Mouse (Mus musculus) E14TG2a.4 (cell line): ENCODE results near the gene Olfr1281.

Experiments
- CTCF ChIP-seq: conservative IDR thresholded peaks from 2 replicates; pipeline ENCODE4 v1.5.1; 2014; ENCODE audit warnings: low read length
- NANOG ChIP-seq: IDR thresholded peaks from 2 replicates; pipeline ENCODE4 v1.6.1; 2014; ENCODE audit warnings: borderline replicate concordance, low read length, mixed read lengths
- POU5F1 ChIP-seq: IDR thresholded peaks from 2 replicates; pipeline ENCODE4 v1.6.1; 2014; ENCODE audit warnings: low read length, borderline replicate concordance

DNA sequence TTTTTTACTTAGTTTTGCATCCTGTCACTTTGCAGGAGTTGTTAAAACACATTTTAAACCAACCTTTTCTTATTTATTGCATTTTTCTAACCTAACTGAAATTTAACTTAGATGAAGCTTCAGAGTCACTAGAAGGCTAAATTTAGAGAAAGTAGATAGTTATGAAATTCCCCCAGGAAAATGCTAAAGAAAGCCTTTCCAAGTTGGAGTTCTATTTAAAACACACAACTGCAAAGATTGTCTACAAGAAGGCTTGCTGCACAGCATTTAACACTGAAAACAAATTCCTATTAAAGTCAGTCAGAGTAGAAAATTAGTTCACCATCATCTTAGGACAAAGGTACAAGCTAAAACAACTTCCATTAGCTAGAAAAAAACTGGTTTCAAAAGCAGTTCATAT lies 25.9 kb upstream of the Olfr1281 start, which contains the start of gene Olfr1279:
- TF ChIP-seq CTCF, result no peak
- no peak for TF ChIP-seq POU5F1
- no peak for TF ChIP-seq NANOG
